Mouse (Mus musculus): ENCODE measurements around the gene Chil1. TPM values are rescaled to one million over a fixed set of nuclear protein-coding genes. Genes with fewer than 3 reads are reported as not detected.

Gene Chil1
- polyA plus RNA-seq, 1 experiment from 2014 or later, result 2.0 TPM

DNA sequence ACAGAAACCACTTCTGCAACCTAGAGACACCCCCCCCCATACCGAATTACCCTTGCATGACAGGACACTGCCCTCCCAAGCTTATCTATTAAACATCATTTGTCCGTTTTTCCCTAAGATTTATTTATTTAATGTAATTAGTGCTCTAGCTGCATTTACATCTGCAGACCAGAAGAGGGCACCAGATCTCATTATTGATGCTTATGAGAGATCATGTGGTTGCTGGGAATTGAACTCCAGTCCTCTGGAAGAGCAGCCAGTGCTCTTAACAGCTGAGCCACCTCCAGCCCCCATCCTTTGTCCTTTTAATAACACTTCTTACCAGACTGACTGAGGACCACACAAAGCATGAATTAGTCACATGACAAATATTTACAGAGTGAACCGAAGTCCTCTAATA, 27.3 kb upstream of the Chil1 start:
- H3K4me3 ChIP-seq (replicated peaks), result no peak overlapping the region
- 0 out of 2 replicates have a peak, but pooled peaks cover 4% of the 10 kb centered on the region for H3K27me3 ChIP-seq (replicated peaks)
- H3K27ac ChIP-seq (replicated peaks), result no peak overlapping the region
- H3K9me3 ChIP-seq (replicated peaks), result 0 out of 2 replicates have a peak, but pooled peaks cover 2% of the 10 kb centered on the region
- no peak overlapping the region for H3K4me2 ChIP-seq
- H3K4me1 ChIP-seq, result 0 out of 2 replicates have a peak, but pooled peaks cover 2% of the 10 kb centered on the region
- no peak overlapping the region for H3K9ac ChIP-seq (replicated peaks)
- no peak for ATAC-seq (ENCODE audit: low FRiP score)
- WGBS, result 61% methylated on average over 3 of the region's 3 CpGs
- no peaks in the 10 kb centered on the region for H3K36me3 ChIP-seq

DNA sequence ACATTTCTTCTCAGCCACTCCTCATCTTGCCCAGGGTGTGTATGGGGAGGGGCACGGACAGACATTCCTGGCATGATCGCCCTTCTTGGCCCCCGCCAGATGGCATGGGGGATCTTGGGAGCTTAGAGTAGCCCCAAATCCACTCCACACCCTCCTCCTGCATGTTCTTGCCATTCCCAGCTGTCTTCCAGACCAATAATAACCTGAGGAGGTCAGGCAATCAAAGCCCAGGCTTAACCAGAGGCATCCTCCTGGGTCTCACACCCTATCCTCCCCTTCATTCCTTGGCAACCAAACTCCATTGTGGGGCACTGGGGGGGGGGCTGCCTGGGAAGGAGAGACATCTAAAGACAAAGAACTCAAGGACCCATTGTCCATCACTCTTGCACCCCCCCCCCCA, 21.6 kb upstream of the Chil1 start:
- Histone ChIP-seq H3K36me3 (no peaks in the 10 kb centered on the region), H3K9ac (replicated peaks) (no peak overlapping the region), H3K27ac (replicated peaks) (no peak overlapping the region), H3K4me2 (no peak overlapping the region), H3K4me3 (replicated peaks) (no peak overlapping the region), H3K9me3 (replicated peaks) (no peaks in the 10 kb centered on the region), H3K4me1 (no peaks in the 10 kb centered on the region), H3K27me3 (replicated peaks) (no peaks in the 10 kb centered on the region)
- ATAC-seq (ENCODE audit: low FRiP score), result no peak
- 94% methylated on average over 3 of the region's 3 CpGs for WGBS

DNA sequence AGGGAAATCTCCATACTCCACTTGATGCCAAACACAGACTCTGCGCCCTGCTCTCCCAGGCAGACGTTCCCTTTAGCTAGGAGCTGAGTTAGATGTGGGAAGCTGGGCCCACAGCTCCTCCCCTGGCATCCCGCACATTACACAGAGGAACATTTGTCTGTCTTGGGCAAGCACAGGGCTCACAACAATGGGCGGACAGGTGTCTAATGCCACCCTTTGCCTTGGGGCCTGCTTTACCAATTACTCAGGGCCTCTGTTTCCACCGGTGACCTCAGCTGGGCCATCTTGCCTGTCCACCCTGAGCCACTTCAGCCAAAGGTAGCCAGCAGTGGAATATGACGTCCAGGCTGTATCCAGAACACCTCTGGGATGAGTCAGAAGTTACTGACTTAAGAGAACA, 20.6 kb upstream of the Chil1 start:
- Histone ChIP-seq H3K4me2 (no peak overlapping the region), H3K27me3 (replicated peaks) (no peaks in the 10 kb centered on the region), H3K9me3 (replicated peaks) (no peaks in the 10 kb centered on the region), H3K36me3 (no peaks in the 10 kb centered on the region), H3K27ac (replicated peaks) (no peak overlapping the region), H3K9ac (replicated peaks) (no peak overlapping the region), H3K4me3 (replicated peaks) (no peak overlapping the region), H3K4me1 (no peaks in the 10 kb centered on the region)
- no peak for ATAC-seq (ENCODE audit: low FRiP score)
- whole genome bisulfite sequencing, result 84% methylated on average over 6 of the region's 6 CpGs

DNA sequence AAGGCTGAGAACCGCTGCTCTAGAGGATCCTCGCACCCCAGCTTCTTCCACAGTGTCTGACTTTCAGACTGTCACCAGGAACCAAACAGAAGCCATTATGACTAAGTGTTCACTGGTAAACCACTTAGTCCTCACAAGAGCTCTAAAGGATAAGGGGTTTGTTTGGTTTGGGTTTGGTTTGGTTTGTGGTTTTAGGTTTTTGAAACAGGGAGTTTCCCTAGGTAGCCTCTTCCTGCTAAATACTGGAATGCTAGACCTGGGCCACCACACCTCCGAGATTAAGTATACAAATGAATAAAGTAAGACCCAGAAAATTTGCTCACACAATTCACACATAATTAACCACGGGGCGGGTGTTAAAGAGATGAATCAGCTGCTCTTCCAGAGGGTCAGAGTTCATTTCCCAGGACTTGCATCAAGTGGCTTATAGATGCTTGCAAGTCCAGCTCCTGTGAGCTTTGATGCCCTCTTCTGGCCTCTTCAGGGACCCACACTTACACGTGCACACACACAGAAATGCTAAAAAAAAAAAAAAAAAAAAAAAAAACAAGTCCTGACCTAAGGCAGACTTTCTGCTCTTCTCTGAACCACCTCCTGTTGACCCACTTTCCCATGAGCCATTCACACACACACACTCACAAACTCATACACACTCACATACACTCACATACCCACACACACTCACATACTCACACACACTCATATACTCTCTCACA, 19.3 kb upstream of the Chil1 start:
- Histone ChIP-seq H3K27me3 (replicated peaks) (no peaks in the 10 kb centered on the region), H3K27ac (replicated peaks) (no peak overlapping the region), H3K4me2 (no peak overlapping the region), H3K9me3 (replicated peaks) (no peaks in the 10 kb centered on the region), H3K4me1 (no peaks in the 10 kb centered on the region), H3K36me3 (no peaks in the 10 kb centered on the region), H3K4me3 (replicated peaks) (no peak overlapping the region), H3K9ac (replicated peaks) (no peak overlapping the region)
- WGBS, result 85% methylated on average over 6 of the region's 6 CpGs
- no peak for ATAC-seq (ENCODE audit: low FRiP score)

DNA sequence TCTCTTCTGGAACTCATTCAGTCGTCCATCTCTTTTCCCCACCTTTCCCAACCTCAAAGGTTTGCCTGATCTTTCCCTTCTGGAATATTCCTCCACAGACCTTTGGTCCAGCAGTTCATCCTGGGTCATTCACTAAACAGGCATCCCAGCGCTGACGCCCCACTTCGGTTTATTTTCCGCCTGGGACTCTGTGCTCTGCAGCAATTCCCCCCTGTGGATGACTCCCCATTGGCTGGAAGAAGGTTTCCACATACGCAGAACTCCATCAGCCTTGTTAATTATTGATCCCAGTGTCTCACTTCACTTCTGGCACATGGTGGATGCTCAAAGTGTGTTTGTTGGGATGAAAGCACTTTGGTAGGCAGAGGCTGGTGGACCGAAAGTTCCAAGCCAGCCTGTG, 18.5 kb upstream of the Chil1 start:
- Histone ChIP-seq H3K4me2 (no peak overlapping the region), H3K9ac (replicated peaks) (no peak overlapping the region), H3K9me3 (replicated peaks) (no peaks in the 10 kb centered on the region), H3K27me3 (replicated peaks) (no peaks in the 10 kb centered on the region), H3K4me1 (no peaks in the 10 kb centered on the region), H3K36me3 (no peaks in the 10 kb centered on the region), H3K4me3 (replicated peaks) (no peak overlapping the region), H3K27ac (replicated peaks) (no peak overlapping the region)
- WGBS, result 81% methylated on average over 7 of the region's 7 CpGs
- ATAC-seq (ENCODE audit: low FRiP score), result no peak

DNA sequence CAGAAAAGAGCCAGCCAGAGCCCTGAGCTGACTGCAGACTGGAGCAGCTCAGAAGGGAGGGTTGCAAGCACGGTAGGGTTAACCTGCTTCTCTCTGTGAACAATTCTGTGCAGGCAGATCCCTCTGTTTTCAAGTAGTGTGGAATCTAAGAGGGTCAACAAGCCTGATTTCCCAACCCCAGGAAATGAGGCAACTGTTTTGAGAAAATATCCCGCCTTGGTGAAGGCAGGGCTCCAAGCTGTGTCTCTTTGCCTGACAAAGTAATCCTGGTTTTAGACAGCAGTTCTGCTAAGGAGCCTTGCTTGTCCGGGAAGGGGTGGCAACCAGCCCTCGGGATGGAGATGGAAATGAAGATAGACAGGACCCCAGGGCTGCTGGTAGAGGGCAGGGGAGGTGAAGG, 17.5 kb upstream of the Chil1 start:
- 68% methylated on average over 4 of the region's 4 CpGs for whole genome bisulfite sequencing
- no peaks in the 10 kb centered on the region for H3K4me1 ChIP-seq
- no peak for ATAC-seq (ENCODE audit: low FRiP score)
- H3K27ac ChIP-seq (replicated peaks), result no peak overlapping the region
- no peaks in the 10 kb centered on the region for H3K36me3 ChIP-seq
- no peak overlapping the region for H3K4me2 ChIP-seq
- no peaks in the 10 kb centered on the region for H3K9me3 ChIP-seq (replicated peaks)
- H3K4me3 ChIP-seq (replicated peaks), result no peak overlapping the region
- H3K27me3 ChIP-seq (replicated peaks), result no peaks in the 10 kb centered on the region
- no peak overlapping the region for H3K9ac ChIP-seq (replicated peaks)

DNA sequence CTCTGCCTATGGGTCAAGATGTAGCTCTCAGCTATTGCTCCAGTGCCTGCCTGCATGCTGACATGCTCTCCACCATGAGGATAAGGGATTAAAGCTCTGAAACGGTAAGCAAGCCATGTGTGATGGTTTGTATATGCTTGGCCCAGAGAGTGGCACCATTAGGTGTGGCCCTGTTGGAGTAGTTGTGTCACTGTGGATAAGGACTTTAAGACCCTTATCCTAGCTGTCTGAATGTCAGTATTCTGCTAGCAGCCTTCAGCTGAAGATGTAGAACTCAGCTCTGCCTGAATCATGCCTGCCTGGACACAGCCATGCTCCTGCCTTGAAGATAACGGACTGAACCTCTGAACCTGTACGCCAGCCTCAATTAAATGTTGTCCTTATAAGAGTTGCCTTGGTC, 15.4 kb upstream of the Chil1 start:
- WGBS, result 95% methylated on average over 3 of the region's 3 CpGs
- Histone ChIP-seq H3K4me3 (replicated peaks) (no peak overlapping the region), H3K9ac (replicated peaks) (no peak overlapping the region), H3K36me3 (no peaks in the 10 kb centered on the region), H3K27ac (replicated peaks) (no peak overlapping the region), H3K4me1 (no peaks in the 10 kb centered on the region), H3K4me2 (no peak overlapping the region), H3K27me3 (replicated peaks) (no peaks in the 10 kb centered on the region), H3K9me3 (replicated peaks) (no peaks in the 10 kb centered on the region)
- ATAC-seq (ENCODE audit: low FRiP score), result no peak

DNA sequence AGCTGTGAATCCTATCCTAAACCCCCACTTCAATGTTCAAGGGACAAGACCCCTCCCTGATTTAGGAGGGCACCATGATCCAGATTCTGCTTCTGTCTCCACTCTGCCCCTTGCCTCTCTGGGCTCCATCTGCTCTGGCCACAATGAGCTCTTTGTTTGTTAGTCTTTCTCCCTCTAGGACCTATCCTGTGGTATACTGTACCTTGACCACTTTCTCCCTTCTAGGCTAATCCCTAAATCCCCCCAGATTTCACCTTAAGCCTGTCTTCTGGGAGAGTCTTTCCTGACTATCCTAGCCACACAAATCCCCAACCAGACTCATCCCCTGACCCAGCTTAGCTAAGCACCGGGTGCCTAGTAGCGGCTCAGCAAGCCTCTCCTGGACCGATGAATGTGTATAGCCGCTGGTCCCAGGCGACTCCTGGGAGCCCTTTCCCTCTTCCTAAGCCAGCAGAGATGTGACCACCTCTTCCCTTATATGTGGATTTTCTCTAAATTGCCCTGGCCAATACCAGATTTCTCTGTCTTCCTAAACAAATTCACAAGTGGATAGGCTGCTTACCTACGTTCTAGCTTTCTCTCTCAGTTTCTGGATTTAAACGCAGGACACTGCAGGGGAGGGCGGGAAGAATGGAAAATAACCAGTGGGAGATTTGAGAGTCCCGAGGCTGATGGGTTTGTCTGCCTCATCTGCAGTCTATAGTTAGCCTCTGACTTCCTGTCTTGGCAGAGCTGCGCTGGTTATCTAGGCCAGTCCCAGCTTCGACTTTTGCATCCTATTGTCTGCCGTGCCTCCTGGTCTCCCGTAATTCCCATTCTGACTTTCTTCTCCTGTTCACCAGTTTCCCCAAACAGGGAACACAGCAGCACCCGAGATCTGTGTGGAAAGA, 14.3 kb upstream of the Chil1 start:
- WGBS, result 70% methylated on average over 14 of the region's 14 CpGs
- Histone ChIP-seq H3K4me3 (replicated peaks) (no peak overlapping the region), H3K4me1 (no peaks in the 10 kb centered on the region), H3K4me2 (no peak overlapping the region), H3K9me3 (replicated peaks) (no peaks in the 10 kb centered on the region), H3K36me3 (no peaks in the 10 kb centered on the region), H3K27ac (replicated peaks) (no peak overlapping the region), H3K9ac (replicated peaks) (no peak overlapping the region), H3K27me3 (replicated peaks) (no peaks in the 10 kb centered on the region)
- no peak for ATAC-seq (ENCODE audit: low FRiP score)

DNA sequence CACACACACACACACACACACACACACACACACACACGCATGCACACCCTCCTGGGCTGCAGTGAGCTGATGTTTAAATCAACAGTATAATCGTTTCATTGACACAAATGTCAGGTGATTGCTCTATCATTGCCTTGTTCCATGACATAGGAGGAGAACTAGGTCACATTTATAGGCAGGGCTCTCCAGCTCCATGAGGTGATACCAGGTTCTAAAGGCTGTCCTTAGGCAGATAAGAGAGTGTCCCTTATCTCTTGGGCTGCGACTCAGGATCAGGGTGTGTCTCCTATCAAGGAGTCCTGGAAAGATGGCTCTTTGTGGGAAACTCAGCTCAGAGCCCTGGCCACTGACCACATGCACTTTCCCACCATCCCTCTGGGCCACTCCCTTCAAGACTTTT, 13.4 kb upstream of the Chil1 start:
- H3K4me2 ChIP-seq, result no peak overlapping the region
- H3K27ac ChIP-seq (replicated peaks), result no peak overlapping the region
- H3K36me3 ChIP-seq, result no peaks in the 10 kb centered on the region
- H3K9ac ChIP-seq (replicated peaks), result no peak overlapping the region
- WGBS, result 88% methylated on average over 3 of the region's 3 CpGs
- no peak for ATAC-seq (ENCODE audit: low FRiP score)
- no peaks in the 10 kb centered on the region for H3K9me3 ChIP-seq (replicated peaks)
- H3K4me3 ChIP-seq (replicated peaks), result no peak overlapping the region
- H3K27me3 ChIP-seq (replicated peaks), result no peaks in the 10 kb centered on the region
- no peaks in the 10 kb centered on the region for H3K4me1 ChIP-seq

DNA sequence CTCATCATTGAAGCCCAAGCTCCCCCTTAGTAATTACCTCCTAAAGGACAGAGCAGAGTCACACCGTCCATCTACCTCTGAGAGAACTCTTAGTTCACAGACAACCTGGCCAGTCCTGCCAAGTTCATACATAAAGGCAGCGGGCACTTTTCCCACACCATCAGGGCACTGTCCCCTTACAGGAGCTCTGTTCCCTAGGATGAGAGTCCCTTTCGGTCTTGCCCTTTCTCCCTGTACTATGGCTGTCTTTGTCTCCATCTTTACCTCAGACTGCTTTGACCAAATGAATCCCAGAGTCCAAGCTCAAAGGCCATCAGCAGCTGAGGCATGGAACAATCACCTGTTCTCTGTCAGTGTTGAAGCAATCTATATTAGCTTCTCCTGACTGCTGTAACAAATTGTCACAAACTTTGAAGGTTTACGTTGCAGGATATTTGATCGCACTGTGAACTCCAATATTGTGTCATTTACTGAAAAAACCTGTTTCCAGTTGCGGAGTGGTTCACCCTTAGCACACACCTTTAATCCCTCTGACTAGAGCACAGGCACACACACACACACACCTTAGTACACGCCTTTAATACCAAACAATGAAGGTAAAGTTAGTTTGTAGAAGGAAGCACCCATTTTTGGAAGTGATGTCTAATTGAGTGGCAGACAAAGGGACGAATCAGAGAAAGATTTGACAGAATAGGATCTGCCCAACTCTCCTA, 12.8 kb upstream of the Chil1 start:
- H3K4me2 ChIP-seq, result no peak overlapping the region
- ATAC-seq (ENCODE audit: low FRiP score), result no peak
- H3K36me3 ChIP-seq, result no peaks in the 10 kb centered on the region
- H3K9me3 ChIP-seq (replicated peaks), result no peaks in the 10 kb centered on the region
- no peak overlapping the region for H3K27ac ChIP-seq (replicated peaks)
- H3K4me3 ChIP-seq (replicated peaks), result no peak overlapping the region
- no peaks in the 10 kb centered on the region for H3K4me1 ChIP-seq
- H3K9ac ChIP-seq (replicated peaks), result no peak overlapping the region
- 93% methylated on average over 8 of the region's 8 CpGs for WGBS
- no peaks in the 10 kb centered on the region for H3K27me3 ChIP-seq (replicated peaks)

DNA sequence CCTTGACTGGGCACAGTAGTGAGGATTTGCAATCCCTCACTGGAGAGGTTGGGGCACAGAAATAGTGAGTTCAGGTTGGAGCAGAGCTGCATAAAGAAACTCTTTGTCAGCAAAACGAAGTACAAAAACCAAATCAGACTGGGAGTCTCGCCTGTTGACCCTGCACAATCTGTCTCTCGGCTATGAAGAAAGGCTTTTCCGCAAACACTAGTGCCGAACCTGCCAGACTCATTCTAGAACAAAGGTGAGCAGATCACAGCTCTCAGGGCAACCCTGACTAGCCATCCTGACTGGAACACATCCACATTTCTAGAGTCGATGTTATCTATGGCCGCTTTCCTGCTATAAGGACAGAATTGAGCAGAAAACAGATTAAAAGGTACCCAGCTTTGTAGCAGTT, 8.9 kb upstream of the Chil1 start:
- H3K27me3 ChIP-seq (replicated peaks), result no peaks in the 10 kb centered on the region
- 69% methylated on average over 7 of the region's 7 CpGs for WGBS

More for the DNA sequence above, 8.9 kb upstream of the Chil1 start:
- H3K4me2 ChIP-seq, result no peak overlapping the region
- H3K4me1 ChIP-seq, result no peaks in the 10 kb centered on the region
- no peaks in the 10 kb centered on the region for H3K9me3 ChIP-seq (replicated peaks)
- no peaks in the 10 kb centered on the region for H3K36me3 ChIP-seq
- H3K27ac ChIP-seq (replicated peaks), result no peak overlapping the region
- no peak for ATAC-seq (ENCODE audit: low FRiP score)
- no peak overlapping the region for H3K4me3 ChIP-seq (replicated peaks)
- H3K9ac ChIP-seq (replicated peaks), result no peak overlapping the region
